In genomic region chr11:6388126-6388725, GRCm38 (mm10) we compare ENCODE assay signal across 8 mouse cellular contexts. TPM values are rescaled to one million over a fixed set of nuclear protein-coding genes. Genes with fewer than 3 reads are reported as not detected.
A peak's percentile ranks its signal among the peaks of the same experiment; 100 is the strongest.
DNase-seq lines count a peak whose midpoint lies in the region; ATAC-seq and TF ChIP-seq lines count a peak whose summit lies in the region.

No protein-coding gene starts in this region.

- no peak overlapping the region for H3K4me3 ChIP-seq in kidney, adult 2 months (ENCODE audit: insufficient read depth, low read depth, low read length)
- no peak overlapping the region; the same call in 1 of the 2 replicates for H3K4me3 ChIP-seq in bone marrow macrophage, adult 2 months (ENCODE audit: insufficient read depth, low read length)
- no peak overlapping the region for H3K4me3 ChIP-seq in hindbrain, embryonic 12.5 days
- peak overlapping the region; percentile 96 for H3K4me3 ChIP-seq in midbrain, embryonic 13.5 days (replicated peaks)

- H3K27ac ChIP-seq in kidney, adult 2 months (ENCODE audit: insufficient read depth, low read depth, low read length) = 0 out of 2 replicates have a peak overlapping the region, but pooled peaks have one; percentile 90
- H3K27ac ChIP-seq in bone marrow macrophage, adult 2 months (ENCODE audit: insufficient read depth, low read depth, low read length) = peak overlapping the region; percentile 79
- H3K27ac ChIP-seq in hindbrain, embryonic 12.5 days = peak overlapping the region; percentile 97
- H3K27ac ChIP-seq in midbrain, embryonic 13.5 days = peak overlapping the region; percentile 95

- no peaks in the 10 kb centered on the region for H3K36me3 ChIP-seq in kidney, adult 2 months (ENCODE audit: control insufficient read depth, insufficient read depth, low read length)
- peaks cover 12% of the 10 kb centered on the region; the same call in 1 of the 2 replicates for H3K36me3 ChIP-seq in hindbrain, embryonic 12.5 days
- peaks cover 19% of the 10 kb centered on the region for H3K36me3 ChIP-seq in midbrain, embryonic 13.5 days

- no peaks in the 10 kb centered on the region for H3K9me3 ChIP-seq in hindbrain, embryonic 12.5 days (replicated peaks)
- no peaks in the 10 kb centered on the region for H3K9me3 ChIP-seq in midbrain, embryonic 13.5 days

- ATAC-seq in hindbrain, embryonic 12.5 days (ENCODE audit: low FRiP score) = no peak
- ATAC-seq in midbrain, embryonic 13.5 days = no peak
- ATAC-seq in CD4-positive, CD25-positive, alpha-beta regulatory T cell, adult 4 months = no peak

- no peaks in the 10 kb centered on the region for H3K27me3 ChIP-seq in kidney, adult 2 months (replicated peaks; ENCODE audit: control insufficient read depth, insufficient read depth, low read length)
- H3K27me3 ChIP-seq in hindbrain, embryonic 12.5 days = no peaks in the 10 kb centered on the region
- H3K27me3 ChIP-seq in midbrain, embryonic 13.5 days = no peaks in the 10 kb centered on the region

- H3K9ac ChIP-seq in hindbrain, embryonic 12.5 days = no peak overlapping the region
- no peak overlapping the region for H3K9ac ChIP-seq in midbrain, embryonic 13.5 days (replicated peaks)

- H3K4me2 ChIP-seq in hindbrain, embryonic 12.5 days (replicated peaks) = peak overlapping the region; percentile 42; the same call in 1 of the 2 replicates
- peak overlapping the region; percentile 44 for H3K4me2 ChIP-seq in midbrain, embryonic 13.5 days (replicated peaks)

- DNase-seq in kidney, adult 2 months = peak; percentile 53
- no peak for DNase-seq in kidney, postnatal 36 days
- DNase-seq in ovary, postnatal 10 days (ENCODE audit: low spot score) = no peak
- DNase-seq in embryo, embryonic 9.5 days (ENCODE audit: extremely low spot score) = no peak

- TF ChIP-seq CTCF in kidney, adult 2 months (conservative IDR thresholded peaks at IDR 0.05; ENCODE audit: insufficient read depth, insufficient read length, low read depth, low read length) = no peak
- TF ChIP-seq CTCF in bone marrow macrophage, adult 2 months (IDR thresholded peaks at IDR 0.05; ENCODE audit: low read depth, low read length) = no peak

- peaks cover 16% of the 10 kb centered on the region for H3K4me1 ChIP-seq in kidney, adult 2 months (ENCODE audit: control insufficient read depth, insufficient read depth, low read length)
- peaks cover 24% of the 10 kb centered on the region for H3K4me1 ChIP-seq in bone marrow macrophage, adult 2 months (ENCODE audit: control insufficient read depth, insufficient read depth, low read length)
- H3K4me1 ChIP-seq in hindbrain, embryonic 12.5 days = peaks cover 22% of the 10 kb centered on the region
- H3K4me1 ChIP-seq in midbrain, embryonic 13.5 days (replicated peaks) = peaks cover 21% of the 10 kb centered on the region

- no peak for TF ChIP-seq POLR2A in kidney, adult 2 months (IDR thresholded peaks at IDR 0.05; ENCODE audit: low read depth, low read length)
- no peak for TF ChIP-seq POLR2A in bone marrow macrophage, adult 2 months (IDR thresholded peaks at IDR 0.05; ENCODE audit: borderline replicate concordance, low read depth, low read length)

- 82% methylated on average over 6 of the region's 6 CpGs for WGBS in kidney, adult 2 months
- 95% methylated on average over 6 of the region's 6 CpGs for WGBS in hindbrain, embryonic 12.5 days
- 93% methylated on average over 6 of the region's 6 CpGs for WGBS in midbrain, embryonic 13.5 days

RNA-seq across cellular contexts. Expression of gene Zmiz2, which starts 0.6 kb away (rescaled TPM):
- 47.7 and 53.7 TPM in 2 replicates for polyA plus RNA-seq in kidney, adult 2 months (2012; rRNA removed)
- 89.7 and 107 TPM in 2 replicates for polyA plus RNA-seq in bone marrow macrophage, adult 2 months (2012; ENCODE audit: insufficient read depth, insufficient read length, missing spikeins)
- polyA plus RNA-seq in hindbrain, embryonic 12.5 days (2016; fragmentation: Nextera tagmentation; extraction: Ambion mirVana) = 21.5 and 22.4 TPM in 2 replicates
- 32.9 and 33.6 TPM in 2 replicates for polyA plus RNA-seq in midbrain, embryonic 13.5 days (2015; fragmentation: Nextera tagmentation; extraction: Ambion mirVana)
- polyA plus RNA-seq in CD4-positive, CD25-positive, alpha-beta regulatory T cell, adult 4 months (2017; shearing (Covaris generic)) = 10 to 100 TPM; 46.5 to 67.2 TPM

RNA-seq across cellular contexts. Expression of gene Ppia, which starts 27.0 kb away (rescaled TPM):
- 1,045 and 1,237 TPM in 2 replicates for polyA plus RNA-seq in kidney, adult 2 months (2012; rRNA removed)
- 1,442 and 1,533 TPM in 2 replicates for polyA plus RNA-seq in bone marrow macrophage, adult 2 months (2012; ENCODE audit: insufficient read depth, insufficient read length, missing spikeins)
- polyA plus RNA-seq in hindbrain, embryonic 12.5 days (2016; fragmentation: Nextera tagmentation; extraction: Ambion mirVana) = 4,150 and 4,164 TPM in 2 replicates
- 3,782 and 3,914 TPM in 2 replicates for polyA plus RNA-seq in midbrain, embryonic 13.5 days (2015; fragmentation: Nextera tagmentation; extraction: Ambion mirVana)
- 1,000 to 10,000 TPM; 2,528 to 2,595 TPM for polyA plus RNA-seq in CD4-positive, CD25-positive, alpha-beta regulatory T cell, adult 4 months (2017; shearing (Covaris generic))

RNA-seq across cellular contexts. Expression of gene H2afv, which starts 56.0 kb away (rescaled TPM):
- polyA plus RNA-seq in kidney, adult 2 months (2012; rRNA removed) = 60.8 and 76.1 TPM in 2 replicates
- 146 and 172 TPM in 2 replicates for polyA plus RNA-seq in bone marrow macrophage, adult 2 months (2012; ENCODE audit: insufficient read depth, insufficient read length, missing spikeins)
- 520 and 591 TPM in 2 replicates for polyA plus RNA-seq in hindbrain, embryonic 12.5 days (2016; fragmentation: Nextera tagmentation; extraction: Ambion mirVana)
- 605 and 617 TPM in 2 replicates for polyA plus RNA-seq in midbrain, embryonic 13.5 days (2015; fragmentation: Nextera tagmentation; extraction: Ambion mirVana)
- polyA plus RNA-seq in CD4-positive, CD25-positive, alpha-beta regulatory T cell, adult 4 months (2017; shearing (Covaris generic)) = 100 to 1,000 TPM; 147 to 164 TPM
